Mouse (Mus musculus) induced T-regulatory cell, adult 2 months (primary cell): Measurements from ENCODE around the gene Cryba2.

Experiments used
- DNase-seq: peaks from one replicate; pipeline ENCODE4 v3.0.0-alpha.2; 2012; ENCODE audit warnings: low read depth

Gene Cryba2

GRCm38 (mm10) chr1:74893134-74893855, at the start of gene Cryba2:
Gene Cryba2 (minus strand): TSS chr1:74893143.
- peak; percentile 50 for DNase-seq

- no peak for DNase-seq
These were observed 48.9 kb upstream of the Cryba2 start for GRCm38 (mm10) chr1:74941651-74942360.

DNA sequence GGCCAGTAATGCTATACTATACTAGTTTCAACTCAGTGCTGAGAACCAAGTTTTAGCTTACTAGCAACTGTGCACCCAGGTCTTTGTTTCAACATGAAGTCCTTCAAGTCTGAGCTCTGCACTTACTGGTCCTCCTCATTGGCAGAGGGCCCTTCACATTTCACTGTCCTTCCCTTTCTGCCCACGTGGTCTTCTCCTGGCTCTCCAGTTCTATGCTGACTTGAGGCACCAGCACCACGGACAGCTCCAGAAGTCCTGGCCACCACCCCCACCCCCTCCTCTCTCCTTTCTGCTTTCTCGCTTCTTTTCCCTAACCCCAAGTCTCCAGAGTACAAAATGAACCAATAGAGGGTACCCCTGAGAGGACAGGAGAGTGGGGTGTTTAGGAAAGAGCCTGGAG, 46.8 kb upstream of the Cryba2 start:
- no peak for DNase-seq

DNA sequence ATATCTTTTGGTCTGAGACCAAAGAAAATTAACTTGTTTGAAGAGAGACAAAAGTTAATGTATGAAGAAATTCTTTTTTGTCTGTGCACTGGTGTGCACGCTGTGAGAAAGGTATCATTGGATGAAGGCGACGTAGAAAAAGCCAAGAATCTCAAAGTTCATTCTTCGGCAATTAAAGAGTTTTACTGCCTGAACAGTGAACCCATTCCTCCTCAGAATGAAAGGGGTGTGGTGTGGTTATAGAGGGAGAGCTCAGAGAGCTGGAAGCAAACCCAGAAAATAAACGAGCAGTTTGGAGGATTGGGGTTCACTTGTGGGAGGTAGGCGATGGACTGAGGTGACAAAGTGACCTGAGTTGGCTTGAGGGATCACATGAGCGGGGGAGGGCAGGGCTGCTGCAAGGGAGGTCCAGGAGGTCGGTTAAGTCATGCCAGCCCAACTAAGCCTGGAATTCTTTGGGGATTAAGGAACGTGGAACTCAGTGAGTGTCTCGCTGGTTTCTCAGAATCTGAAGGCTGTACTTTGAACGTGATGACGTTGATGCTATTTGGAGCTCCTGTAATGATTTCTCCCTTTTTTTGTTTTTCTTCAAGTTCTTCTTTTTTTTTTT, 43.4 kb upstream of the Cryba2 start:
- DNase-seq: no peak

- DNase-seq: peak; percentile 29
These were observed 42.5 kb upstream of the Cryba2 start, which contains the start of gene Cfap65 for GRCm38 (mm10) chr1:74935402-74935801. Gene Cfap65 (minus strand): TSS chr1:74935599.

GRCm38 (mm10) chr1:74927621-74928296, 34.8 kb upstream of the Cryba2 start:
- DNase-seq: no peak

GRCm38 (mm10) chr1:74926721-74927120, 33.8 kb upstream of the Cryba2 start:
- DNase-seq: peak; percentile 12

- DNase-seq: no peak
These were observed 31.5 kb upstream of the Cryba2 start for GRCm38 (mm10) chr1:74924464-74924863.

DNA sequence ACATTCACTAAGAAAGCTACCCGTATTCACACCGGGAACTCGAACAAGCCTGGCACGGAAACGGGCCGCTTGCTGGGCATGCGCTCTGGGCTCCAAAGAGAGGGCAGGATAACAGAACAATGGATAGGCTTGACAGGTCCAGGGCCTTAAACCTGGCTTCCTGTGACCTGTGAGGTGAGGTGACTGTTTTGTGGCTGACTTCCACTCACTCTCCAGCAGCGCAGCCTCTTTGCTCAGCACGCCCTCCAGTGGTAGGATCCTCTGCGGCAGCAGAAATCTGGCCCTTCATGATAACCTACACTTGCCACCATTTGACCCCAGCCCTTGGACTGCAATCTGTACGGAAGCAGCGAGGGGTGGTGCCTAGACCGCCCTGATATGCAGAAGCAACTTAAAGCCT, 22.8 kb upstream of the Cryba2 start:
- no peak for DNase-seq

DNA sequence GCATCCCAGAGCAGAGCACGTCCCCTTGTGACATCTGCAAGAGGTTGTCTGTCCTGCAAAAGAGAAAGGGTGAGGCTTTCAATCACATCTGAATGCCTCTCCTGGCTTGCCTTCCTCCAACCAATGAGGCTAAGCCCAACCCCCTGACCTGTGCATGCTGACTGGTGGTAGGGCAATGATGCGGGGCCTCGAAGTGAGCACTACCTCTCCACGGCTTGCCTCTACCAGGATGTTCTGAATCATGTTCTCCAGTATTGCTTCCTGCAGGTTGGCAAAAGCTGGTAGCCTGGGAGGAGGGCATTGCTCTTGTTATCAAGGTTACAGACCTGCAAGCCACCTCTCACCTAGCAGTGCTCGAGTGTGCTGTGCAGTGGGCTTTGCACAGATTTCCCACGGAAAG, 9.2 kb upstream of the Cryba2 start:
- DNase-seq: no peak

DNA sequence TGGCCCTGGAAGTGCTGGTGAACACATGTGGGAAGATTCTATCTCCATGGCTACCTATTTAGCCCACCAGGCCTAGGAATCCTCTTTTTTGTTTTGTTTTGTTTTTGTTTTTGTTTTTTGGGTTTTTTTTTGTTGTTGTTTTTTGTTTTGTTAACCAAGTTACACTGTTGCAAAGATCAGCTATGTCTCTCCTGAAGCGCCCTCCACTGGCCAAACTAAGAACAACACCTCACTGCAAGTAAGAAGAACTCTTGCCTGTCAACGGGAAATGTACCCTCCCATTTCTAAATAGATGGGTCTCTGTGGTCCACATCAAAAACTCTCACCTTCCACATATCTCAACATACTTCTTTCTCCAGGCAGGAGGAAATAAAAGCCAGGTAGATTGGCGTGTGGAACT, 8.7 kb upstream of the Cryba2 start:
- peak; percentile 73 for DNase-seq

DNA sequence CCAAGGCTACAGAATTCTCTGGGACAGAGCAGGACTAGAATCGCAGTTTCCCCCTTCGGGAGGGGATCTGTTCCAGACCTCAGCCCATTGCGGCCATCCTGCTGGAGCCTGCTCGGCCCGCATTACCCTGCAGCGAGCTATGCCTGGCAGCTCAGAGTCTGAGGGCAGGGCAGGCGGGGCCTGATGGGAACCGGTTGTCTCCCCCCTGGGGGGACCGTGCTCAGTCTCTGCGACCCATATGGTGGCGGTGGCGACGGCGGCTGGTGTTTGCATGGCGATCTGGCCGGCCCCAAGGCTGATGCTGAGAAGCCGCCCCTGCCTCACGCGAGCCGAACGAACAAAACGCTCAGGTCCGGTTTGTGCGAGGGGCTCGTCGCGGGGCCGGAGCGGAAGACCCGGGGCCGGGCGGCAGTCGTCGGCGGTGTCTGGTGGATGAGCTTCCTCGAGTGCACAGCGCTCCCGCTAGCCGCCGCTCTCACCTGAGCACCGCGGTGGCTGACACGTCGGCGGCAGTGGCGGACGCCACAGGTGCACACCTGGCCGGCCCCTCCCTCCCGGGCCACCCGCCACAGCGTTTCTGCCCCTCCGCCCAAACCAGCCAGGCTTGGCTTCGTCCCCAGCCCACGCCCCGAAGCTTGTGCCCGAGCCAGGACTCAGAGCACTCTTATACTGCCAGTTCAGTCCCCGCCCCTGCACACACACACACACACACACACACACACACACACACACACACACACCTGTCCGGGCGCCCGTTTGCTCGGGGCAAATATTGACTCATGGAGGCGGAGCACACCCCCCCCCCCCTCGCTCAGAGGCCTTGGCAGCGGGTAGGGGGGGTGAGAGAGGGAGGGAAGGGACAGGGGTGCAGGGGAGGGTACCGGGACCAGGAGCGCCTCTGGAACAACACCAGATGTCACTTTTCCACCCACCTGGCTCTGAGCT, 7.7 kb upstream of the Cryba2 start:
- DNase-seq: no peak

- no peak for DNase-seq
These were observed 5.9 kb upstream of the Cryba2 start for GRCm38 (mm10) chr1:74898656-74899431.

DNA sequence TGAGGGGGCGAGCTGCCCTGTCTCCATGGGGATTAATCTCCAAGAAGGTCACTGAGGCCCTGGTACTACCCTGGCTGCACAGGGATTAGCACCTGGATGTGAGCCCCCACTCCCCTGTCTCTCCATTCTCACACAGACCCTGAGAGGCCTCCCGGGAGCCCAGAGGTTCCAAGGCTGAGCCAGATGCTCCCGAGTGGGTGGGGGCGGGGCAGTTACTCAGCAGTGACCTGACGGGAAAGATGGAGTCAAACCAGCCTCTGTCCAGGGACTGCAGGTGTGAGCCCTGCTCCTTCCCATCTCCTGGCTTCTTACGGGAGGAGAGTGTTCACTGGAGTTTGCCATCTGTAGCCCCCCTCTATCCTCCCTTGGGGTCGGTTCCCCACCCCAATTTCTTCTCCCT, 5.0 kb upstream of the Cryba2 start:
- no peak for DNase-seq

- peak; percentile 71 for DNase-seq
These were observed 2.0 kb upstream of the Cryba2 start for GRCm38 (mm10) chr1:74894966-74895365.

DNA sequence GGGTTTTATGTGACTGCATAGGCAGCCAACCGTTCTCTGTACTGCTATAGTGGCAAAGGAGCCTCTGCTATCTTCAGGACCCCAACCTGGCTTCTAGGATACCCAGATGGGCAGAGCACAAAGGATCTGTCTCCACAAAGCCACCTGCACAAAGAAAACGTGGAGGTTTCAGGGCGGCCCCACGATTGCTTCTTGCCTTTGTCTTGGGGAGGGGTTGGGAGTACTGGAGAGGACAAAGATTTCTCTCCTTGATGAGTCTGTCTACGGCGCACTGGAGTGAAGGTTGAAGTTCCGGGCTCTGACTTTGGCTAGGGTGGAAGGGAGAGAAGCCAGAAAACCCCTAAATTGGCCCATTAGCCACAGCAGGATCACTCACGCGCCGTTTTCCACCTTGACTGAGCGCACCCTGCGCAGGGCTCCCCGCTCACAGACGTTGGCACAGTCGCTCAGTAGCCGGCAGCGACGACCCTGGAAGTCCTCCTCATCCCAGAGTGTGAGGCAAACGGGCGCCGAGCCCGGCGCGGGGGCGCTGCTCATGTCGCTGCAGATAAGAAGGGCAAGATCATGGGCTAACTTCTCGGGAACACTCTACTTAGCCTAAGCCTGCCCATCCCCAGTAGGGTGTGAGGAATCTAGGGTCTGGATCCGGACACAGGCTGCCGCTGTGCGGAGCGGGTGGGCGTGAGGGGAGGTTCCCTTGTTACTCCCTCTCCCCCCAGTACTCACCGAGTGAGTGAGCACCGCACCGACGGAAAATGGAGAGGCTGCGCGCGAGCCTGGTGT, 401 bp downstream of the Cryba2 start:
- no peak for DNase-seq

- DNase-seq: peak; percentile 38
These were observed 1.4 kb downstream of the Cryba2 start for GRCm38 (mm10) chr1:74891513-74891912.

DNA sequence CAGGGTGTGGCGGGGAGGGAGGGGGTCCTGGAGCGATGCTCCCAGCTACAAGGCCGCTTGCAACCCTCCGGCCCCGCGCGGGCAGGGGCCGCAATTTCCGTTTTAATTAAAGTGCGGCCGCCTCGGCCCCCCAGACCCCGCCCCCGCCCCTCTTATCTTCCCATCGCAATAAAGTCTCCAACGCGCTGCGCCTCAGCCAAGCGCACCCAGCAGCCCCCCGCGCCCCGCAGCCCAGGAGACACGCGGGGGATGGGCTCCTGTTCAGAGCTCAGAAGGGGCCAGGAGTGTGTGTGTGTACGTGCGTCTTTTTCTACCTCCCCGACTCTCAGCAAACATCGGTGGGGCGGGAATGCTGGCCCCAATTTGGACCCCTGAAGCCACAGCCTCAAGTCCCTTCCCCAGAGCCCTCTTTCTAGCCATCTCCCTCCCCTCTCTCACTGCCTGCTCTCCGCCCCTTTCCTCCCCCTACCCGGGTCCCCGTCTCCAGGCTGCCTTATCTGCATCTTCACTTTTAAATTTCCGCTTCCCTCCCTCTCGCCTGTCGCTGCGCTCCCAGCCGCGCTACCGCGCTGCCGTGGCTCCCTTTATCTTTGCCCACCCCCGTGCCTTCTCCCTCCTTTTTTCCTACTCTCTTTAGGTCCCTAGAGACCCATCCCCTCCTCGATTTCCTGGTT, 7.4 kb downstream of the Cryba2 start, which contains the start of gene Fev:
TSS of gene Fev (minus strand) at position 51 of the 674 bp plus-strand sequence.
- DNase-seq: no peak
